Mouse (Mus musculus) heart, postnatal 14 days (tissue): ENCODE measurements around the gene Pacs1. TPM values are rescaled to one million over a fixed set of nuclear protein-coding genes. Genes with fewer than 3 reads are reported as not detected.

Source experiments
- DNase-seq, 2 experiments: peaks; one replicate each; pipeline ENCODE4 v3.0.0; 2021 to 2022
- intact Hi-C: fragments of 180-260 bp; cut with DNase I; formaldehyde crosslinking; loops from one replicate; pipeline ENCODE4 v1.15.1; 2025
- long read RNA-seq, 2 experiments: library from polyadenylated mRNA; stranded (forward); transcript quantifications; one replicate each; pipeline ENCODE4 v2.0.0; 2021
- total RNA-seq, 2 experiments: library from RNA; stranded (reverse); gene quantifications; 2 replicates each; pipeline ENCODE4 v1.2.3; 2021

Pacs1 gene
- total RNA-seq = 10 to 100 TPM; 21.5 to 22.1 TPM
- long read RNA-seq, experiment 1, full-length matches to known transcripts = 33 of 43 reads
- long read RNA-seq, experiment 1, partial matches to known transcripts = 3 of 43 reads
- long read RNA-seq, experiment 1, other reads (novel, unspliced or antisense) = 7 of 43 reads
- long read RNA-seq, experiment 2, full-length matches to known transcripts = 25 of 31 reads
- long read RNA-seq, experiment 2, partial matches to known transcripts = 5 of 31 reads
- long read RNA-seq, experiment 2, other reads (novel, unspliced or antisense) = 1 of 31 reads

DNA sequence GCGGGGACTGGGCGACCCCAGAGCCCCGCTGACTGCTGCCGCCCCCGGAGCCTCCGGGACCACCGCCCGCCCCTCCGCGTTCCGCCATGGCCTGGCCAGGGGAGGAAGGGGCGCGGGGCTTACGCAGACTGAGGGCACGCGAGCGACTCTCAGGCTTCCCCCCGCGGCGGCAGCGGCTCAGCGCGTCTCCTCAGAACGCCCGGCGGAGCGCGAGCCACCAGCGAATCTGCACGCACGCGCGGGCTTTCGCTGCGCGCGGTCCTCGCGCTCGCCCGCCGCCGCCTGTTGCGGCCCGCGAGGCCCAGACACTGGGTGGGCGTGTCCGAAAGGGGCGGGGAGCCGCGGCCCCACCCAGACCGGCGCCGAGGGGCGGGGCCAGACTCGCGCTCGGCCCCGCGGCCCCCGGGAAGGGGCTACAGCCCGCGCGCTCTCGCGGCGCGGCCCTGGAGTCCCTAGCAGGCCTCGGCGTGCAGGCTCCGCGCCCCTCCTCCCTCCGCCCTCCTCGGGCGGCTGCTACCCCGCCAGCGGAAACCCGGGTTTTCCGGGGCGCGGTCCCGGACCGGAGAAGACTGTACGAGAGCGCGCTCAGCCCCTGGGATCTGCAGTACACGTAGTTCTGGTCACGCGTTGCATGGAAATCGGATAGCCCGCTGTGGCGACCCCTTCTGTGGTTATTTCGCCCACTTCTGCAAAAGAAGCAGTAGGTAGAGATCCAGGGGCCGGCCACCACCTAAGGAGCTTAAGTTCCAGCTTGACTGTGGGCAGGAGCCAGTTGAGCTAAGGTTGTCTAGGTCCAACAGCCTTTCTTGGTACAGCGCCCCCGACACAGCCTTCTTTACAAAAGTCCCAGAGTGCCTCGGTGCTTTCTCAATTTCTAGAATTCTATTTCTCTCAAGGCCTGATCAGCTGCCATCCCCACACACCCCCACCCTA, at the start of gene Pacs1:
Pacs1 (minus strand) TSS at position 319 of the 933 bp plus-strand sequence.
- intact Hi-C loops = loop anchor here (5.0 kb wide), 1 partner anchor 76 kb away; no protein-coding TSS in a partner anchor

DNA sequence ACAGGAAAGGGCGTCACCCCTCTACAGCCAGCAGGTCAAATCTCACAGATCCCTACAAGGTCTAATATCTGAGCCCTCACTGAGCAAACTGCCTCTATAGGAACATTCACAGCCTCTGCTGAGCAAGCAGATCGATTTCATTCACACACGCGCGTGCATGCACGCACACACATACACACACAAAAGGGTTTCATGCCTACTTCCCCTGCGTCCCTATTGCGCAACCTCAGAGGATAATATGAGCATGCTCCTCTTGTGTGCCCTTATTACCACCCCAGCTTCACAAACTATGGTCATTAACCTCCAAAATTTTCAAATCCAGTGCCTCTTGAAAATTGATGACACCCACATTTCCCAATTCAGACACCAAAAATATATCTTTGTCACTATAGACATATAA, 40.3 kb upstream of the Pacs1 start:
- DNase-seq = no peak
- intact Hi-C loops = no loop called here

More for the DNA sequence above, at the start of gene Pacs1:
- peak; percentile 94 to 95 for DNase-seq

DNA sequence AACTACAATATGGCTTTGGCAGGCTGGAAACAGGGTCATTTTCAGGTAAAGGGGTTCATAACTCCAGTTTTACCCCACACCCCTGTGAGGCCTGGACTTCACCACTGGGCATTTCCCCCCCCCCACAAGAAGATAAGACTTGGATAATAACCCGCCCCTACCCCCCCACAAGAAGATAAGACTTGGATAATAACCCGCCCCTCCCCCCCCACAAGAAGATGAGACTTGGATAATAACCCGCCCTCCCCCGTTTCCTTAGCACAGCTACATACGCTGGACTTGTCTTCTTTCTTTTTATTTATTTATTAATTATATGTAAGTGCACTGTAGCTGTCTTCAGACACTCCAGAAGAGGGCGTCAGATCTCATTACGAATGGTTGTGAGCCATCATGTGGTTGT, 36.1 kb upstream of the Pacs1 start:
- DNase-seq = no peak
- intact Hi-C loops = no loop called here

DNA sequence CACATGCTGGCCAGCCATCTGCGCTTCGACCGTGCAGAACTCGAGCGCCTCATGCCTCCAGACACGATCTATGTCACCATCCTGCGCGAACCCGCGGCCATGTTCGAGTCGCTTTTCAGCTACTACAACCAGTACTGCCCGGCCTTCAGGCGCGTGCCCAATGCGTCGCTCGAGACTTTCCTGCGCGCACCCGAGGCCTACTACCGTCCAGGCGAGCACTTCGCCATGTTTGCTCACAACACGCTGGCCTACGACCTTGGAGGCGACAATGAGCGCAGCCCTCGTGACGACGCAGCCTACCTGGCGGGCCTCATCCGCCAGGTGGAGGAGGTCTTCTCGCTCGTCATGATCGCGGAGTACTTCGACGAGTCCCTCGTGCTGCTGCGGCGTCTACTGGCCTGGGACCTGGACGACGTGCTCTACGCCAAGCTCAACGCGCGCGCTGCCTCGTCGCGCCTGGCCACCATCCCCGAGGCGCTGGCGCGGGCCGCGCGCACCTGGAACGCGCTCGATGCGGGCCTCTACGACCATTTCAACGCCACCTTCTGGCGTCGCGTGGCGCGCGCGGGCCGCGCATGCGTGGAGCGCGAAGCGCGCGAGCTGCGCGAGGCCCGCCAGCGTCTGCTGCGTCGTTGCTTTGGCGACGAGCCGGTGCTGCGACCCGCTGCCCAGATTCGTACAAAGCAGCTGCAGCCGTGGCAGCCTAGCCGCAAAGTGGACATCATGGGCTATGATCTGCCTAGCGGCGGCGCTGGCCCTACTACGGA, 34.2 kb upstream of the Pacs1 start:
- DNase-seq = peak; percentile 38 to 39
- intact Hi-C loops = no loop called here

DNA sequence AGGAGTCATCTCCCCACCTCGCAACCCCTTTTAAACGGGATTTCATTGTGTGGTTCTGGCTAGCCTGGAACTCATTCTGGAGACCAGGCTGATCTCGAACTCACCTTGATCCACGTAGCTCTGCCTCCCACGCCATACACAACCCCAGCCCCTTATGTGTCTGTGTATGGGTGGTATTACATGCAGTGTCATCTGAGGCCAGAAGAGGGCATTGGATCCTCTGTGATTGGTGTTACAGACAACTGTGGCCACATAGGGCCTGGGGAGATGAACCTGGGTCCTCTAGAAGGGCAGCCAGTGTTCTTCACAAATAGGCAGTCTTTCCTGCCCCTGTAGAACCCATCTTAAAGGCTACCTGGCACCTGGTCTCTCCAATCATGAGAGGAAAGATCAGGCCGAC, 33.4 kb upstream of the Pacs1 start:
- intact Hi-C loops = no loop called here
- DNase-seq = no peak

DNA sequence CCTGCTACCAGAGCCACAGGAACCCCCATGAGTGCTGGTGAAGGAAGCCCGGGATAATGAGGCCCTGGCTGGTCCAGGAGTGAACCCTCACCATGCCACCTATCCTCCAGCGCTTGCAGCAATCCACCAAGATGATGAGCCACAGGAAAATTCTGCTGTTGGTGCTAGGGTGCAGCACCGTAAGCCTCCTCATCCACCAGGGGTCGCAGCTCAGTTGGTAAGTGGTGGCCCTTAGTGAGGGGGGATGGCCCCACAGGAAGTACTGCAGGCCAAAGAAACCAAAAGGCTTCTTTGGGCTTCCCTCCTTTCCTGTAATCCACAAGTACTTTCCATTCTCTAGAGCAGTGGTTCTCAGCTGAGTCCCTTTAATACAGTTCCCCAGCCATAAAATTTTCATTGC, 29.5 kb upstream of the Pacs1 start:
- intact Hi-C loops = loop anchor here (5.0 kb wide), 1 partner anchor 45 kb away; the partner anchor contains the start of gene Cst6
- DNase-seq = peak; percentile 61 to 76

DNA sequence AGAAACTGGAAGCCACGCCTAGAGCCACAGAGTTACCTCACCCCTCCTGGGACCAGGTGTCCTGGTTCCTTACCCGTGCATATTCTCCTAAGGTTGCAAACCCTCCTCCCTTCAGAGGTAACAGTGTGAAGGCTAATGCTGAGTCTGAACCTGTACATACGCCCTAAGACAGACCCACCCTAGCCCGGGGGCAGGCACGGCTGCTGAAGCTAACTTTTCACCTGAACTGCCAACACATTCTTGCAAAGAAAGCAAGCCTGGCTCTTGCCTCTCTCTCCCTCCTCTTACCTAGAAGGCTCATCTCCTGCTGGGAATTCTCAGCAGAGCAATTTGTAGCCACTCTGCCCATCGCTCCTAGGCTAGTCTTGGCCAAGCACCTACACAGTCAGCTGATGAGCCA, 27.7 kb upstream of the Pacs1 start:
- DNase-seq = no peak
- intact Hi-C loops = loop anchor here (5.0 kb wide), 1 partner anchor 47 kb away; the partner anchor contains the start of gene Cst6

DNA sequence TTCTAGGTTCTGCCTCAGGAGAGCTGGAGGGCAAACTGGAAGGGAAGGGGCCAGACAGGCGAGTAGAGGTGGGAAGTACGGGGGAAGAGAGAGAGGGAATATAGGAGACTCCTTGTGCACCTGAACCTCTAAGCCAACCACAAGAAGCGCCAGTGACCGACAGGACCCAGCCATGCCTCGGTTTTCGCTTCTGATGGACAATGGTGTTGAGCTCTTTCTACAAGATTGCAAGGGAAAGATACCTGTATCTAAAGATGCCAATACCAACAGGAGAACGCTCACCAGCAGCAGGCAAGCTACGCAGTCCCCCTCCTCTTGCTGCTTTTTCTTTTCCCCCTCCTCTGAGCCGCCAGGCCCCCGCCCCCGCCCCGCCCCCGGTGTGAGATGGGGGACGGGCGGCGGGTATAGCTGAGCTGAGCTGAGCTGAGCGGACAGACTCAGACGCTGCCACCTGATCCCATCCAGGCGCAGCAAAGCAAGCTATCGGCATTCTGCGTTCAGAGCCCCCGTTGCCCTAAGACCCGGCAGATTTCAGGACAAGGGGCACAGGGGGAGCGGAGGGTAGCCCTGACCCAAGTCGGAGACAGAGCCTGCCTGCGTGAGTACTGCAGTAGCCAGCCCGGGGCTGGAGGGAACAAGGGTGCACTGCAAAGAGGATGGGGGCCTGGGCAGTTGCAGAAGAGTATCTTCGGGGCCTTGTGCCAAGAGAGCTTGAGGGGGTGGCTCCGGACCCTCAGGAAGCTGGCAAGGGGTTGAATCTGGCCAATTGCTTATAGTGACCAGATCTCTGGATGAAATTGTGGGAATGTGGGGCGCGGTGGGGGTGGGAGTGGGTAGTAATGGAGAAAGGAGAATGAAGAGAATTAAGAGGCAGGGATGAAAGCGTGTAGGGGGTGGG, 25.2 kb upstream of the Pacs1 start, which contains the start of gene Gal3st3:
Gal3st3 (plus strand) TSS at position 429 of the 898 bp plus-strand sequence.
- DNase-seq = no peak
- intact Hi-C loops = no loop called here

DNA sequence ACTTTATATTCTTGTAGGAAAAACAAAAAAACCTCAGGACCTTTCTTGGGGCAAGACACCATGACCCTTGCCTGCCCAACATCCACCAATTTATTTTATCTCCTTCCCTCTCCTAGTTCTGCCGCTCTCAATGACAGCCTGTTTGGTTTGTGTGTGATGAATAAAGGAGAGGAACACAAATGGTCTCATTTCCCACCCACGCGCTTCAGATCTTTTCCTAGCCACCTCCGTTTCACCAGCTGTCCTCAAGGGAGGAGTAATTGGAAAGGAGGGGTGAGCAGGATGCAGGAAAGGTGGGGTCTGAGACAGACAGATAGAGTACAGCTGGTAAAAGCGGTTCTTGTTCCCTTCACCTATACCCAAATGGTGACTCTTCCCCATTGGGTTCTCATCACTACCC, 23.7 kb upstream of the Pacs1 start:
- intact Hi-C loops = no loop called here
- DNase-seq = no peak

DNA sequence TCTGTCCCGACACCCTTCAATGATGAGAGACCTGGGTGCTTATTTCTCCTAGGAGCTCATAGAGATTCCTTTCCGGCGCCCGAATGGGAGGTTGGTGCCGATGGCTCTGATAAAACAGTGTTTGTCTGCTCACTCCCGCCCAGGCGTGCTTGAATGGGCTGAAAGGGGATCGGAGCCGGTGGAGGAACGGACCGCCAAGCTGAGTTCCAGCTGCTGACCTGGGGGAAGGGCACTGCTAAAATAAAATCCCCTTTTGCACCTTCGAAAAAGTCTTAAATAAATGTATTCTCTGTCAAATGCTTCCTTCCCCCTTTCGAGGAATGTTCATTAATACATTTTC, 22.8 kb upstream of the Pacs1 start:
- no peak for DNase-seq
- intact Hi-C loops = loop anchor here (1.0 kb wide), 1 partner anchor 21 kb away; no protein-coding TSS in a partner anchor

DNA sequence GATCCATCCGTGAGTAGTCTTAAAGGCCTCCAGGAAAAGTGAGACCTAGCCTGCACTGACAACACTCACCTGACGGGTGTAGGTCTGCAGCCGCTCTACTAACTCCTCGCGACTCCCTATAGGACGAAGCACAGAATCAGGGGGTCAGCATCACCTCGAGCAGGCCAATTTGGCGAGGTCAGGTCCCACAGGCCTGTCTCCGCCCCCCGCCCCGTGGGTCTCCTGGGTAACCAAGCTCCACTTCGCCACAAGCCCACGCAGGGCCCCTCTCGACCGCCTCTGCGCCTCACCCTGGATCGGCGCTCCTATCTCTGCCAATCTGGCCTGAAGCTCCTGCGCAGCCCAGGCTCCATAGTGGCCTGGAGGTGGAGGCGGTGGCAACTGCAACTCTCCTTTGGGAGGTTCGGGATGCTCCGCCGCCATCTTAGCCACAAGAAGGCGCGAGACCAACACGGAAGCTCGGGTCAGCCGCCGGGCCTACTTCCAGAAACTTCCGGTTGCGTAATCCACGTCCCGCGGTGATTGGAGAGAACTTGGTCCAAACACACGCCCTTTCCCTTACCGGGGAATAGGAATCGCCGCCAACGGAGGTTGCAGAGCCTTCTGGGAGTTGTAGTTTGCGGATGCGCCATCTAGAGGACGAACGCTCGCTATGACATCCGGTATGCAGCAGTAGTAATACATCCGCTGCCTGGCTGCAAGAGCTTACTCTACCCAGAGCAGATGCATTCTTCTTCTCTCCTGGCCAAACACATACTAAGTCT, 22.2 kb upstream of the Pacs1 start, which contains the start of gene Sf3b2:
Sf3b2 (minus strand) TSS at position 484 of the 764 bp plus-strand sequence.
- DNase-seq = peak; percentile 97 to 99
- intact Hi-C loops = loop anchor here (1.0 kb wide), 1 partner anchor 21 kb away; no protein-coding TSS in a partner anchor

DNA sequence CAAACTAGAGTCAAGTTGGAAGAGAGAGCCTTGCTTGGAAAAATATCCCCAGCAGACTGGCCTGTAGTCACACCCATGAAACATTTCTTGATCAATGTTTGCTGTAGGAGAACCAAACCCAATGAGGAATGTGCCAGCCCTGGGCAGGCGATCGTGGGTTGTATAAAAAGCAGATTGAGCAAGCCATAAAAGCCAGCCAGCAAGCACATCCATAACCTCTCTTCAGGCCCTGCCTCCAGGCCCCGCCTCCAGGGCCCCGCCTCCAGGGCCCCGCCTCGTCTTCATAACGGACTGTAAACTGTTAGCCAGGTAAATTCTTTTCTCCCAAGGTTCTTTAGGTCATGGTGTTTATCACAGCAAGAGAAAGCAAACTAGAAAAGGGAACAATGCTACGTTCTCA, 5.5 kb upstream of the Pacs1 start:
- DNase-seq = no peak
- intact Hi-C loops = no loop called here

DNA sequence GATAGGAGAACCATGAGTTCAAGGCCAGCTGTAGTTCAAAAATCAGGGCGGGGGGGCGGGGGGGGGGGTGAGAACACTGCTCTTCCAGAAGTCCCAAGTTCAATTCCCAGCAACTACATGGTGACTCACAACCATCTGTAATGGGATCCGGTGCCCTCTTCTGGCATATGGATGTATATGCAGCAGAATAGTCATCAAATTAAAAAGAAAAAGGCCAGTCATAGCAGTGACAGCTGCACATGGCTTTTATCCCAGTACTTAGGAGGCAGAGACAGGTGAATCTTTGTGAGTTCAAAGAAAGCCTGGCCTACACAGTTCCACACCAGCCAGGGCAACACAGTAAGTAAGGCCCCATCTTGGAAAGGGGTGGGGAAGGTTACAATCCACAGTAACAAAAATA, 4.2 kb upstream of the Pacs1 start:
- DNase-seq = no peak

DNA sequence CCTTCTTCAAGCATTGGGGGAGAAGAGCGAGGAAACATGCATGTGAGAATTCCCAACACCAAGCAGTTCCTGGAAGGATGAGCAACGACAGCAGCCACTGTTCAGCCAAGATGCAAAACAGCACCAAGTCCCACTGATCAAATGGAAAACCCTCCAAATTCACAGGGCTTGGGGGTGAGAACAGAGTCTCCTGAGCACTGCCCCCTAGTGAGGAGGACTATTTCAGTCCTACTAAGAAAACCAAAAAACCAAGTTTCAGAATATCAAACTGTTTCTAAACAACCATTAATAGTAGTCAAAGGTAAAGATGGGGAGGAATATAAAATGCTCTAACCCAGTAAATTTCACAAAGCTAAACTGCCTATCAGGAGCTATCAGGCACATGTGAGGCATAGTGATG, 3.6 kb upstream of the Pacs1 start:
- intact Hi-C loops = no loop called here
- DNase-seq = no peak

More for the DNA sequence above, 4.2 kb upstream of the Pacs1 start:
- intact Hi-C loops = no loop called here

DNA sequence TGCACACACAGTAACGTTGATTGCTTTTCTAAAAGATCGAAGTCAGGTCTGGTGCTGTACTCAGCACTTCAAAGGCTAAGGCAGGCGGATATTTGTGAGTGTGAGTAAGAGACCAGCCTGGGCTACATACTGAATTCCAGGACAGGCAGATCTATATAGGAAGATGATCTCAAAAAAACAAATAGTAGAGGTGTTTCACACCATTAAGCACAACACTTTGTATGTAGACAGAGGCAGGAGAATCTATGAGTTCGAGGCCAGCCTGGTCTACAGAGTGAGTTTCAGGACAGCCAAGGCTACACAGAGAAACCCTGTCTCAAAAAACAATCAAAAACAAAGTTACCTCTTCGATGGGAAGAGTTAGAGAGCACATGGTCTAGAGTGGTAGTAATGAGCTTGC, 2.8 kb upstream of the Pacs1 start:
- no peak for DNase-seq
- intact Hi-C loops = no loop called here

DNA sequence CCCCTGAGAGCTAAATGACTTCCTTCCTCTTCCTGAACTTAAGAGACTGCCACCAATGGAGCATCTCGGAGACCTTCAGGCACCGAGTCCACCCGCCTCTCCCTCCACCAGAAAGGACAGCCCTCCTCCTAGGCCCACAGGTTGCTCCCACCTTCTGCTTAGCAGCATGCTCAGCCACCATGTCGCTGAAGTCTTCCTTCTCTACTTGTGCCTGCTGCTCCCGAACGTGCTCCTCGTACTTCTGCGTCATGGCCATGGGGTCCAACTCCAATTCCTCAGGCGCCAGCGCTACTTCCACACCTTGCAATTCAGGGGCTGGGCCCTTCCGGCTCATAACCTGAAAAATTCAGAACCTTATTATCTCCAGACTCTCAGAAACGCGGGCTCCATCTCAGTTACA, 1.7 kb upstream of the Pacs1 start:
- intact Hi-C loops = loop anchor here (1.0 to 5.0 kb wide), 2 partner anchors 21 to 77 kb away; partner anchors contain the start of gene Sf3b2
- DNase-seq = no peak

DNA sequence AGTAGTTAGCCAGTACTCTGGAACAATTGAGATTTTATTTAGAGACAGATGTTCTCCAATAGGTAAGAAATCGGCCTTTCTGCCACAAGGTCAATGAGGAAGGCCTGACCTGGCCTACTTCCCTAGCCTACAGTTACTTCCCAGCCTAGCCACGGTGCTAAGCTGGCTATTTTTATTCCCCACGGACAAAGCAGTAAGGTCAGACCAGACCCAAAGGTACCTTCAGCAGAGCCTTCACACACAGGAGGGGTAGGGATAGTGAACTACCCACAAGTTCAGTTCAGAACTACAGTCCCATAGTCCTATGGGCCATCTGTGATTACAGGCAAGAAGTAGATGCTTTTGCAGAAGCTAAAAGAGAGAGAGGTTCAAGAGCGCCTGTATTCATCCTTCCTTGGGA, 997 bp upstream of the Pacs1 start:
- DNase-seq = peak in 1 of 2 experiments; percentile 32

DNA sequence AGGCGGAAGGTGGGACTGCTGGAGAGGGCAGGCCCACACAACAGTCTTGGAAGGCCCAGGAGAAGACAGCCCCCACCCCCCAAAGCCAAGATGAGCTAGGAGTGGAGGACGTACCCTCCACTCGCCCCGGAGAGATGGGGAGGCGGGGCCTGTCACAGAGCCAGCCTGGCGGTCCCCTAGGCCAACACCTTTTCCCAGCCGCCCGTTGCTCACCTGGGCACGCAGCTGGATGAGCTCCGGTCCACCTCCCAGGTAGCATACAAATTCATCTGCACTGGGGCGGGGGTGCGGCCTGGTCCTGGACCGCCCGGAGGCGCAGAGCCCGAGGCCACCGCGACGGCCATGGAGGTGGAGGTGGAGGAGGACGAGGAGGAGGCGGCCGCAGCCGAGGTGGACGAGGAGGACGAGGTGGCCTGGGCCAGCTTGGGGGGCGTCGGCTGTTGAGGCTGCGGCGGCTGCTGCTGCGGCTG, 558 bp downstream of the Pacs1 start:
- DNase-seq = peak; percentile 47 to 54
- intact Hi-C loops = loop anchor here (5.0 kb wide), 1 partner anchor 75 kb away; no protein-coding TSS in a partner anchor

More for the DNA sequence above, 997 bp upstream of the Pacs1 start:
- intact Hi-C loops = loop anchor here (1.0 to 5.0 kb wide), 2 partner anchors 21 to 77 kb away; partner anchors contain the start of gene Sf3b2
